Mouse (Mus musculus): ENCODE measurements around the gene Dusp8. TPM values are rescaled to one million over a fixed set of nuclear protein-coding genes. Genes with fewer than 3 reads are reported as not detected.

Dusp8 gene
- total RNA-seq (2012; rRNA removed) (1.2 and 1.5 TPM in 2 replicates), total RNA-seq (2014; rRNA removed) (0.07 and 0.17 TPM in 2 replicates), polyA plus RNA-seq (2012; ENCODE audit: insufficient read length, low read depth) (0.11 and 0.14 TPM in 2 replicates)

DNA sequence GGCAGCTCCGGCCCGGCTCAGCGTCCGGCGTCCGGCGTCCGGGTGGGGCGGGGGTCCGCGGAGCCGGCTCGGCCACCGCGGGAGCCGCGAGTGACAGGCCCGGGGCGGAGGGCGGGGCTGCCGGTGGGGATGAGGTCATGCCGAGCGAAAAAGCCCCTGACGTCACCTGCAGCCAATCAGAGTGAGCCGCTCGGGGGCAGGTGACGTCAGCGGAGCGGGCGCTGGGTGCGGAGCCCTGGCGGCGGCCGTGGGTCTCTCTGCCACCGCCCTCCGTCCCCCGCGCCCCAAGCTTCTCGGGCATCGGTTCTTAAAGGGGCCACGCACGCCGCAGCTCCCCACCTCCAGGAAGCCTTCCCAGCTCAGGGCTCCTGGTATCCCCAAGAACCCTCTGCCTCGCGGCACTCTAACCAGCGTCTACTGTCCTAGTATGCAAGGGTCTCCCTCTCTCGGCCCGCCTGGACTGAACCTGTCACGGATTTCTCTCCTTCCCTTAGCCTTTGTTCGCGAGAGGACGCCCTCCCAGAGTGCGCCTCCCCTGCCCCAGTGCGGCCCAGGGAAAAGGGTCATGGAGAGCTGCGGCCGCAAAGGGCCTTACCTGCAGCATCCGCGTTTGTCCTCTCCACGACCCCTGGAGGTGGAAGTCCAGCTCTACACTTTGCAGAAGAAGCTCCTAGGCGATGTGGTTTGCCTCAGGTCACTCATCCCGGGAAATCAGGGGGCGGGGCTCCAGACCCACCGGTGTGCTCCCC lies at the start of gene Dusp8:
Dusp8 (minus strand) TSS at position 661 of the 749 bp plus-strand sequence.
- Histone ChIP-seq H3K79me2 (replicated peaks; ENCODE audit: control insufficient read depth, extremely low read depth, insufficient read depth, poor library complexity, severe bottlenecking) (no peaks in the 10 kb centered on the region), H3K4me1 (ENCODE audit: control insufficient read depth in 1 of 2, insufficient read depth in 2 of 2) (peaks cover 5 to 19% of the 10 kb centered on the region in 2 experiments; a peak in 3 of 4 replicates), H3K4me3 (replicated peaks in 1 of 3; ENCODE audit: low read depth in 2 of 3, low read length in 2 of 3, poor library complexity in 1 of 3) (peak within 1 kb of the TSS; percentile 51 to 78 (median 57)), H3K4me2 (ENCODE audit: insufficient read depth, low read depth, poor library complexity, severe bottlenecking) (peak within 1 kb of the TSS; percentile 92), H3K36me3 (replicated peaks in 1 of 2; ENCODE audit: control insufficient read depth in 1 of 2, insufficient read depth in 1 of 2, low read length in 1 of 2) (no peaks in the 10 kb centered on the region), H3K27me3 (replicated peaks) (peaks cover 94% of the 10 kb centered on the region), H3K27ac (ENCODE audit: insufficient read depth, low read depth) (no peak within 1 kb of the TSS), H3K9ac (ENCODE audit: insufficient read depth, low read depth) (peak within 1 kb of the TSS; percentile 60), H3K9me3 (replicated peaks; ENCODE audit: low read length) (no peaks in the 10 kb centered on the region)
- dilution Hi-C loops (cut with MboI; ENCODE audit: extremely low pct_ligation_motif_present, extremely low pct_unique_long_range_greater_than_20kb, low sequenced_read_pairs) (no loop called here), in situ Hi-C loops (cut with MboI; ENCODE audit: low pct_ligation_motif_present, low pct_unique_long_range_greater_than_20kb, low sequenced_read_pairs) (no loop called here)
- peak; percentile 78 for DNase-seq (ENCODE audit: extremely low read depth)
- TF ChIP-seq SIN3A (IDR thresholded peaks at IDR 0.05; ENCODE audit: low read length) (no peak), RCOR1 (conservative IDR thresholded peaks at IDR 0.05; ENCODE audit: low read depth, low read length) (no peak), USF1 (IDR thresholded peaks at IDR 0.05; ENCODE audit: low read depth, low read length) (peak; percentile 9), MXI1 (IDR thresholded peaks at IDR 0.05; ENCODE audit: low read depth, low read length) (peak; percentile 22; the same call in 1 of the 2 replicates), KAT2A (IDR thresholded peaks at IDR 0.05; ENCODE audit: insufficient replicate concordance, low read length) (no peak), MYC (IDR thresholded peaks at IDR 0.05; ENCODE audit: low read depth, low read length) (no peak), IRF4 (IDR thresholded peaks at IDR 0.05; ENCODE audit: low read depth, low read length) (no peak), JUND (conservative IDR thresholded peaks at IDR 0.05; ENCODE audit: low read depth, low read length) (peak; percentile 70), ETS1 (conservative IDR thresholded peaks at IDR 0.05; ENCODE audit: low read depth, low read length) (peak; percentile 26; the same call in 1 of the 2 replicates), POLR2A (IDR thresholded peaks at IDR 0.05; ENCODE audit: low read depth, low read length) (peak; percentile 60), RAD21 (IDR thresholded peaks at IDR 0.05; ENCODE audit: low read depth, low read length) (no peak), MEF2A (IDR thresholded peaks at IDR 0.05; ENCODE audit: borderline replicate concordance, low read depth, low read length) (peak; percentile 99), TCF12 (IDR thresholded peaks at IDR 0.05; ENCODE audit: low read depth, low read length) (no peak; the same call in 1 of the 2 replicates), USF2 (conservative IDR thresholded peaks at IDR 0.05; ENCODE audit: low read depth, low read length) (no peak), CHD1 (IDR thresholded peaks at IDR 0.05; ENCODE audit: low read depth, low read length) (no peak), EP300 (IDR thresholded peaks at IDR 0.05; ENCODE audit: low read length) (no peak), TBP (conservative IDR thresholded peaks at IDR 0.05; ENCODE audit: low read depth, low read length) (no peak), ZMIZ1 (IDR thresholded peaks at IDR 0.05; ENCODE audit: low read depth, low read length) (0 out of 2 replicates have a peak, but pooled peaks have one; percentile 35), POLR2AphosphoS2 (IDR thresholded peaks at IDR 0.05; ENCODE audit: low read depth, low read length) (no peak), ZNF384 (IDR thresholded peaks at IDR 0.05; ENCODE audit: low read depth, low read length) (no peak), CTCF (conservative IDR thresholded peaks at IDR 0.05 in 1 of 2, IDR thresholded peaks at IDR 0.05 in 1 of 2; ENCODE audit: low read depth in 2 of 2, low read length in 2 of 2) (peak in 1 of 2 experiments; percentile 57; a peak in 2 of 4 replicates), JUN (IDR thresholded peaks at IDR 0.05; ENCODE audit: insufficient read depth, low read depth, low read length) (peak; percentile 96), SMC3 (IDR thresholded peaks at IDR 0.05; ENCODE audit: low read depth, low read length) (peak; percentile 47), BHLHE40 (IDR thresholded peaks at IDR 0.05; ENCODE audit: low read depth, low read length) (no peak), ELF1 (IDR thresholded peaks at IDR 0.05; ENCODE audit: low read depth, low read length) (peak; percentile 27; the same call in 1 of the 2 replicates), MAZ (IDR thresholded peaks at IDR 0.05; ENCODE audit: low read depth, low read length) (peak; percentile 62; the same call in 1 of the 2 replicates), E2F4 (IDR thresholded peaks at IDR 0.05; ENCODE audit: insufficient replicate concordance, low read depth, low read length) (no peak), CHD2 (IDR thresholded peaks at IDR 0.05; ENCODE audit: low read length) (no peak)

Data from CH12.LX (cell line).